Mouse (Mus musculus) cerebellum, adult 2 months (tissue): ENCODE measurements around the gene Rasgef1b.

Source experiments
- CTCF ChIP-seq: fragments of 200-500 bp; IDR thresholded peaks from 2 replicates; pipeline ENCODE4 v1.5.1; 2011; ENCODE audit warnings: low read depth, mild to moderate bottlenecking, control low read depth, low read length, moderate library complexity, borderline replicate concordance; ENCODE audit not compliant: insufficient read depth
- POLR2A ChIP-seq: fragments of 200-500 bp; IDR thresholded peaks from 2 replicates; pipeline ENCODE4 v1.6.1; 2011; ENCODE audit warnings: low read length, control low read depth, borderline replicate concordance; ENCODE audit not compliant: insufficient read depth

- TF ChIP-seq POLR2A = no peak
- TF ChIP-seq CTCF = no peak
Measured at GRCm38 (mm10) chr5:99591348-99591747, 137.5 kb downstream of the Rasgef1b start.
